Mouse (Mus musculus): ENCODE data around the gene Fam214a. TPM values are rescaled to one million over a fixed set of nuclear protein-coding genes. Genes with fewer than 3 reads are reported as not detected.
A peak's percentile ranks its signal among the peaks of the same experiment; 100 is the strongest.

Fam214a gene
- polyA plus RNA-seq, 1 experiment from 2014 or later = 12.0 TPM

DNA sequence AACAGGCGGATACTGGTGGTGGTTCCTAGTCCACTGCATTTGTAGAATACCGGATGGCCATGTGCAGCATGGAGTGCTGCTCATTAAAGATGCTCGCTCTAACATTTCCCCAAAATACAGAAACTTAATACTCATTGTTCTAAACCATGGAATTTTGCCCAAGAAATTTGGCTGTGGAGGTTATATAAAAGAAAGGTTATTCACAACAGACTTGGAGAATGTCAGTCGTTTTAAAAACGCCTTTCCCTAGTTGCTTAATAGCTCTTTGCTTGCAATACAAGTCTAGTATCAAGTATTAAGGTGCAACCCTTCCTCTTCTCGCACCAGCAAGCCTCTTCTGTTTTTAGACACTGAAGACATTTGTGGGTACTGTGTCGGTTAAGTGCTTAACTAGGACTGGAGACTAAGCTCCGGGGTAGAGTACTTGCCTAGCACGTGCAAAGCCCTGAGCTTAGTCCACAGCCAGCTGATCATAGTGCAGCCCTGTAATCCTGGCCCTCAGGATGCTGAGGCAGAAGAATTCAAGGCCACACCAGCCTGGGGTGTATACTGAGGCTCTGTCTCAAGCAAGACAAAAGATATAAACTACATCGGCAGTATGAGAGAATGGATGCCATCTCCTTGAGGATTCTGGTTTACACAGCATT is 42.0 kb downstream of the Fam214a start:
- Histone ChIP-seq H3K4me3 (ENCODE audit: low read depth, low read length) (no peak overlapping the region), H3K27ac (replicated peaks; ENCODE audit: low read depth, low read length) (no peak overlapping the region), H3K36me3 (ENCODE audit: control insufficient read depth, insufficient read depth, low read length) (no peaks in the 10 kb centered on the region), H3K4me1 (ENCODE audit: control insufficient read depth, insufficient read depth, low read length) (no peaks in the 10 kb centered on the region), H3K27me3 (replicated peaks; ENCODE audit: control insufficient read depth, insufficient read depth, low read length) (no peaks in the 10 kb centered on the region), H3K4me2 (ENCODE audit: low read depth, low read length) (no peak overlapping the region), H3K9me3 (ENCODE audit: control insufficient read depth, low read length) (no peaks in the 10 kb centered on the region), H3K9ac (ENCODE audit: low read depth, low read length) (no peak overlapping the region)
- ATAC-seq (ENCODE audit: low read depth) (peak; percentile 30; the same call in 1 of the 2 replicates), DNase-seq (ENCODE audit: low spot score) (peak; percentile 41)
- WGBS = 76% methylated on average over 10 of the region's 10 CpGs

GRCm38 (mm10) chr9:74996349-74996748 is 43.7 kb downstream of the Fam214a start:
- Histone ChIP-seq H3K27me3 (replicated peaks; ENCODE audit: control insufficient read depth, insufficient read depth, low read length) (no peaks in the 10 kb centered on the region), H3K4me3 (ENCODE audit: low read depth, low read length) (no peak overlapping the region), H3K36me3 (ENCODE audit: control insufficient read depth, insufficient read depth, low read length) (no peaks in the 10 kb centered on the region), H3K9ac (ENCODE audit: low read depth, low read length) (no peak overlapping the region), H3K9me3 (ENCODE audit: control insufficient read depth, low read length) (no peaks in the 10 kb centered on the region), H3K27ac (replicated peaks; ENCODE audit: low read depth, low read length) (no peak overlapping the region), H3K4me1 (ENCODE audit: control insufficient read depth, insufficient read depth, low read length) (no peaks in the 10 kb centered on the region), H3K4me2 (ENCODE audit: low read depth, low read length) (no peak overlapping the region)
- ATAC-seq (ENCODE audit: low read depth) (no peak), DNase-seq (ENCODE audit: low spot score) (no peak)
- WGBS = 37% methylated on average over 2 of the region's 2 CpGs

- no peaks in the 10 kb centered on the region for H3K36me3 ChIP-seq (ENCODE audit: control insufficient read depth, insufficient read depth, low read length)
- H3K9me3 ChIP-seq (ENCODE audit: control insufficient read depth, low read length) = no peaks in the 10 kb centered on the region
- no peak overlapping the region for H3K4me2 ChIP-seq (ENCODE audit: low read depth, low read length)
- H3K27ac ChIP-seq (replicated peaks; ENCODE audit: low read depth, low read length) = no peak overlapping the region
- no peak for ATAC-seq (ENCODE audit: low read depth)
- no peak overlapping the region for H3K9ac ChIP-seq (ENCODE audit: low read depth, low read length)
- DNase-seq (ENCODE audit: low spot score) = no peak
- no peak overlapping the region for H3K4me3 ChIP-seq (ENCODE audit: low read depth, low read length)
- H3K27me3 ChIP-seq (replicated peaks; ENCODE audit: control insufficient read depth, insufficient read depth, low read length) = no peaks in the 10 kb centered on the region
- no peaks in the 10 kb centered on the region for H3K4me1 ChIP-seq (ENCODE audit: control insufficient read depth, insufficient read depth, low read length)
Measured at GRCm38 (mm10) chr9:74997976-74998375, 45.3 kb downstream of the Fam214a start.

DNA sequence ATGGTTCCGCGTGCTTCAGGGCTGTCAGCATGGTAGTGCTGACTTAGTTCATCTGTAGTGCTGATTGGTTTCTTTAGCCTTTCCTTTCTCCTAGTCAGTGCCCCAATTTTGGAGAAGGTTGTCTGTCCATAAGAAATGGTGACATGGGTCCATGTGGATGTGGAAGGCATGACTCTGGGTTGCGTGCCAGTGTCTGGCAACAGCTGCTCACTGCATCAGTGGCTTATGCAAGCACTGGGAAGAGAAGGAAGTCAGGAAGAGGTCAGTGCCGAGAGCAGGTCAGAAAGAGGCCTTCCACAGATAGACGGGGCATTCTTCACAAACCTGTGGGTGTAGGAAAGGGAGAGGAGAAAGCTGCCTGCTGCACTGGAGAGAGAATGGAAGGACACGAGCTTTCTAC is 48.3 kb downstream of the Fam214a start:
- Histone ChIP-seq H3K9me3 (ENCODE audit: control insufficient read depth, low read length) (no peaks in the 10 kb centered on the region), H3K4me1 (ENCODE audit: control insufficient read depth, insufficient read depth, low read length) (no peaks in the 10 kb centered on the region), H3K27me3 (replicated peaks; ENCODE audit: control insufficient read depth, insufficient read depth, low read length) (no peaks in the 10 kb centered on the region), H3K4me3 (ENCODE audit: low read depth, low read length) (no peak overlapping the region), H3K36me3 (ENCODE audit: control insufficient read depth, insufficient read depth, low read length) (peaks cover 5% of the 10 kb centered on the region; the same call in 1 of the 2 replicates), H3K4me2 (ENCODE audit: low read depth, low read length) (no peak overlapping the region), H3K9ac (ENCODE audit: low read depth, low read length) (no peak overlapping the region), H3K27ac (replicated peaks; ENCODE audit: low read depth, low read length) (no peak overlapping the region)
- ATAC-seq (ENCODE audit: low read depth) (no peak), DNase-seq (ENCODE audit: low spot score) (no peak)
- WGBS = 79% methylated on average over 6 of the region's 6 CpGs

- Histone ChIP-seq H3K4me2 (ENCODE audit: low read depth, low read length) (no peak overlapping the region), H3K4me1 (ENCODE audit: control insufficient read depth, insufficient read depth, low read length) (no peaks in the 10 kb centered on the region), H3K36me3 (ENCODE audit: control insufficient read depth, insufficient read depth, low read length) (peaks cover 9% of the 10 kb centered on the region; the same call in 1 of the 2 replicates), H3K9me3 (ENCODE audit: control insufficient read depth, low read length) (no peaks in the 10 kb centered on the region), H3K4me3 (ENCODE audit: low read depth, low read length) (no peak overlapping the region), H3K27ac (replicated peaks; ENCODE audit: low read depth, low read length) (no peak overlapping the region), H3K27me3 (replicated peaks; ENCODE audit: control insufficient read depth, insufficient read depth, low read length) (no peaks in the 10 kb centered on the region), H3K9ac (ENCODE audit: low read depth, low read length) (no peak overlapping the region)
- peak; percentile 53; the same call in 1 of the 2 replicates for ATAC-seq (ENCODE audit: low read depth)
- peak; percentile 55 for DNase-seq (ENCODE audit: low spot score)
- WGBS = 62% methylated on average over 5 of the region's 5 CpGs
Measured at GRCm38 (mm10) chr9:75001611-75002204, 49.0 kb downstream of the Fam214a start.

GRCm38 (mm10) chr9:75002262-75002661 is 49.6 kb downstream of the Fam214a start:
- H3K4me3 ChIP-seq (ENCODE audit: low read depth, low read length) = no peak overlapping the region
- DNase-seq (ENCODE audit: low spot score) (peak; percentile 71), ATAC-seq (ENCODE audit: low read depth) (peak; percentile 74; the same call in 1 of the 2 replicates)
- H3K9me3 ChIP-seq (ENCODE audit: control insufficient read depth, low read length) = no peaks in the 10 kb centered on the region
- no peaks in the 10 kb centered on the region for H3K4me1 ChIP-seq (ENCODE audit: control insufficient read depth, insufficient read depth, low read length)
- WGBS = 49% methylated on average over 3 of the region's 3 CpGs
- H3K36me3 ChIP-seq (ENCODE audit: control insufficient read depth, insufficient read depth, low read length) = peaks cover 15% of the 10 kb centered on the region; the same call in 1 of the 2 replicates
- H3K4me2 ChIP-seq (ENCODE audit: low read depth, low read length) = no peak overlapping the region
- H3K27ac ChIP-seq (replicated peaks; ENCODE audit: low read depth, low read length) = no peak overlapping the region; the same call in 1 of the 2 replicates
- no peaks in the 10 kb centered on the region for H3K27me3 ChIP-seq (replicated peaks; ENCODE audit: control insufficient read depth, insufficient read depth, low read length)
- no peak overlapping the region for H3K9ac ChIP-seq (ENCODE audit: low read depth, low read length)

DNA sequence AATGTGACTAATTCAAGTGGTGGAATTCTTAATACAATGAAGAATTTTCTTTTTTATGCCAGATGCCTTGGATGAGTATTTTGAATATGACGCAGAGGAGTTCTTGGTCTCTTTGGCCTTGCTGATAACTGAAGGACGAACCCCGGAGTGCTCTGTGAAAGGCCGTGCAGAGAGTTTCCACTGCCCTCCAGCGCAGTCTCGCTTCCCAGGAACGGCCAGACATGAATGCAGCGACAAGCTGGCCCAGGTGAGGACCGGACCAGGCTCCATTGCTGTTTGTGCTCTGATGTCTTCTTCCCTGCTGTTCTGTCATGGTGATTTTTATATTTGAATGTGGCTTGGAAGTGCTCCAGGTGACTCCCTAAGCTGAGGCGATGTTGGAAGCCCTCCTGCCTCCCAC is 51.5 kb downstream of the Fam214a start:
- WGBS = 91% methylated on average over 10 of the region's 10 CpGs
- Histone ChIP-seq H3K36me3 (ENCODE audit: control insufficient read depth, insufficient read depth, low read length) (peaks cover 24% of the 10 kb centered on the region), H3K27me3 (replicated peaks; ENCODE audit: control insufficient read depth, insufficient read depth, low read length) (no peaks in the 10 kb centered on the region), H3K4me3 (ENCODE audit: low read depth, low read length) (no peak overlapping the region), H3K27ac (replicated peaks; ENCODE audit: low read depth, low read length) (no peak overlapping the region), H3K4me2 (ENCODE audit: low read depth, low read length) (no peak overlapping the region), H3K4me1 (ENCODE audit: control insufficient read depth, insufficient read depth, low read length) (no peaks in the 10 kb centered on the region), H3K9me3 (ENCODE audit: control insufficient read depth, low read length) (no peaks in the 10 kb centered on the region), H3K9ac (ENCODE audit: low read depth, low read length) (no peak overlapping the region)
- ATAC-seq (ENCODE audit: low read depth) (no peak), DNase-seq (ENCODE audit: low spot score) (no peak)

DNA sequence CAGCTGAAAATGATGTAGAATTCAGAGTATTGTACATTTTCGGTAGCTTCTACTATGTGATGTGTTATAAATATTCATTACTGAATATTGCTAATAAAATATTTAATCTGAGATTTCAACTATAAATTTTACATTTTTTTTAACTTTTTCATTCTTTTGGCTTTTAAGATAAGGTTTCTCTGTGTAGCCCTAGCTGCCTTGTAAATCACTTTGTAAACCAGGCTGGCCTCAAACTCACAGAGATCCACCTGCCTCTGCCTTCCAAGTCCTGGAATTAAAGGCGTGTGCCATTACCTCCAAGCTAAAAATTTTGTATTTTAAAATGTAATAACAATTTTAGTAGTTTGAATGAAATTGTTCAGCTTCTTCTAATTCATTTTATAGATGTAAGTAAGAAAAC is 63.9 kb downstream of the Fam214a start:
- Histone ChIP-seq H3K4me1 (ENCODE audit: control insufficient read depth, insufficient read depth, low read length) (no peaks in the 10 kb centered on the region), H3K27me3 (replicated peaks; ENCODE audit: control insufficient read depth, insufficient read depth, low read length) (no peaks in the 10 kb centered on the region), H3K4me2 (ENCODE audit: low read depth, low read length) (no peak overlapping the region), H3K36me3 (ENCODE audit: control insufficient read depth, insufficient read depth, low read length) (peaks cover 52% of the 10 kb centered on the region), H3K9me3 (ENCODE audit: control insufficient read depth, low read length) (no peaks in the 10 kb centered on the region), H3K4me3 (ENCODE audit: low read depth, low read length) (no peak overlapping the region), H3K27ac (replicated peaks; ENCODE audit: low read depth, low read length) (no peak overlapping the region), H3K9ac (ENCODE audit: low read depth, low read length) (no peak overlapping the region)
- 91% methylated on average over 2 of the region's 2 CpGs for WGBS
- ATAC-seq (ENCODE audit: low read depth) (no peak), DNase-seq (ENCODE audit: low spot score) (no peak)

DNA sequence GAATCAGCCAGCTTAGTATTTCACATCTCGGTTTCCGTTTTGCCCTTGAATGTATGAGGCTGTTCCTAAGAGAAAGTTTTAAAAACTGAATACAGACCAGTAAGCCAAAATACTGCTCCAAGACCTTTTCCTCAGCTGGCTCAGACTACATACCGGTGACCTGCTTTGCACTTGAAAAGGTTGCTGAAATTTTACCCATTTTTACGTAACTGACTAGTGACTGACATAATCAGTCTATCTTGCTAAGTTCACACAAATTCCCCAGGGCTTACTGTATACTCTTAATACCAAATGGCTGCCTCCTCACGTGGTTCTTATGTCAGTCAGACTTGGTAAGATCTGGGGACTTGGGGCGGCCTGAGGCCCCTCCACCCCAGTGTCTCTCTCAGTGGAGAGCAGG is 66.5 kb downstream of the Fam214a start:
- no peaks in the 10 kb centered on the region for H3K9me3 ChIP-seq (ENCODE audit: control insufficient read depth, low read length)
- no peak overlapping the region for H3K9ac ChIP-seq (ENCODE audit: low read depth, low read length)
- no peak overlapping the region for H3K4me2 ChIP-seq (ENCODE audit: low read depth, low read length)
- 86% methylated on average over 6 of the region's 6 CpGs for WGBS
- no peak overlapping the region for H3K27ac ChIP-seq (replicated peaks; ENCODE audit: low read depth, low read length)
- H3K36me3 ChIP-seq (ENCODE audit: control insufficient read depth, insufficient read depth, low read length) = peaks cover 46% of the 10 kb centered on the region
- H3K27me3 ChIP-seq (replicated peaks; ENCODE audit: control insufficient read depth, insufficient read depth, low read length) = no peaks in the 10 kb centered on the region
- ATAC-seq (ENCODE audit: low read depth) (no peak), DNase-seq (ENCODE audit: low spot score) (no peak)
- no peak overlapping the region for H3K4me3 ChIP-seq (ENCODE audit: low read depth, low read length)
- H3K4me1 ChIP-seq (ENCODE audit: control insufficient read depth, insufficient read depth, low read length) = peaks cover 11% of the 10 kb centered on the region
